Mouse (Mus musculus): ENCODE data around the gene Arhgdib.

The Arhgdib gene

DNA sequence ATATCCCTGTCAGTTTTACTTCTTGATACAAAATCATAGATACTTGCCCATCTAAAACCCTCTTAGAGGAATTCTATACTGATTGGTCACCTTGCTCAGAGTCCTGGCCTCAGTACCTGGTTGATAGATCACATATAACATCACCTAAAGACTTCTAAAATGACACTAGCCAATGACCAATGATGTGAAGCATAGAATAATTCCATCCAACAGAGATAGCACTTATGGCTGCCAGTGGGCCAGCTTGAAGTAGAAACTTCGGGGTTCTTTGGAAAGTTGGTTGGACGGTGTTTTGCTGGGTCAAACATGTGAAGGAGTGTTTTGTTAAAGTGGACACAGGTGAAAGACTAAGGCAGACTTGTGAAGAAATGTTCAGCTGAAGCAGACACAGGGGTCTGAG lies 8.5 kb upstream of the Arhgdib start:
- DNase-seq (ENCODE audit: low read depth), result no peak

DNA sequence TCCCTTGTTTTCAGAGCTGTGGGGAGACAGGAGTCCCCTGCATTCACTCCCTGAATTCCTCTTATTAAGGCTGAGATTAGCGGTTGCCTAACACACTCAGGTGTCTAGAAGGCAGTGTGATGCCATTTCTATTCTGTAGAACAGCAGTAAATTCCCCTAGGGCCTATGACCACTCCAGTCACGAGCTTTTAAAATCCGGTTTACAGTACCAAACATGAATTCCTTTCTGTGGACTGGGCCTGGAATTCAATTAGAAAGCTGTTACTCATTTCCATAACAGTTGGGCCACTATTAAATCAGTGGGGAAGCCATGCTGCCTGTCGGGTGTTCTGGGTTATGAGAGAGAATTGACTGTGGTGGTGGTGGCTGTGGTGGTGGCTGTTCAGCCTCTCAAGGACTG lies 6.0 kb upstream of the Arhgdib start:
- no peak for DNase-seq (ENCODE audit: low read depth)

DNA sequence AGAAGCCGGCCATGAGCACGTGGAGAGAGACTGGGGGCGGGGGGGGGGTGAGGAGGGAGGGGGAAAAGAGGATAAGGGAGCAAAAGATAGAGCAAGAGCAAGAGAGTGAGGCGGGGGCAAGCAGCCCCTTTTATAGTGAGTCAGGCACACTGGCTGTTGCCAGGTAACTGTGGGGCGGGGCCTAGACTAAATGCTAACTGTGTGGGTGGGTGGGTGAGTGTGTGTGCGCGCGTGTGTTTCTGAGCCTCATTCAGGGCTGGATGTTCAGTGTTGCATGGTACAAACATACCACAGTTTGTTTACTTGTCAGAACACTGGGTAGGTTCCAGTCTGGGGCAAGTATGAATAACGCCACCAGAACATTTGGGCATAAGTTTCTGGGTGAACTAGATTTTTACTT lies 5.2 kb upstream of the Arhgdib start:
- no peak for DNase-seq (ENCODE audit: low read depth)

DNA sequence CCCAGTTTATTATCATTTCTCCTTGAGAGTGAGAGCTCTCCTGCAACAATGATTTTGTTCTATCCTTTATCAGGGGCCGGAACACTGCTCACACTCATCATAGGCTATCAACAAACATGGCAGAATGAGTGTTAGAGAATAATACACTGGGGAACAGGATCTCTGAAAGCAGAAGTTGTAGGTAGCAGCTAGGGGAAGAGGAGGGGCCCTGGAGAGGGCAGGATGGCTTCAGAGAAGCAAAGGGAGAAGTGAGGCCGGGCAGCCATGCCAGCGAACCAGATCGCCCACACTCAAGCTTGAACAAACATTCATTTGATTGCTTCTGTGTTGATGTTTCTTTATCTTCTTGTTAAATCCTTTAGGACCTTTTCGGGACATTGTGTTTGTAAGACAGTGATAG lies 4.5 kb upstream of the Arhgdib start:
- DNase-seq (ENCODE audit: low read depth), result no peak

DNA sequence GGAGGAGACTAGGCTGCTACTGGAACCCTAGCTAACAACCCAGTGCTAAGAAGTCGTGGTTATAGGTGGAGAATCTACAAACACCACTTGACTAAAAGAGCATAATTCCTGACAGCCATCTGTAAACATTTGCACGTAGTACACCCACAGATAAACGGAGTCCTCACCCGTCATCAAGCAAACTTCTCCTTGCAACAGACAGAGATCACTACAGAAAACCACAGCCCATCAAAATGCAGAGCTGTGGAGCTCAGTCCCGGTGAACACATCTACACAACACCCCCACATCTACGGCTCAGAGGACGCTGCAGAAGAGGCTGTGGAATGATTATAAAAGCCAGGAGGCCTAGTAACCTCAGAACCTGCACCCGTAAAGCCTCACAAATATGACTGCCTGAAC lies 2.8 kb upstream of the Arhgdib start:
- no peak for DNase-seq (ENCODE audit: low read depth)

DNA sequence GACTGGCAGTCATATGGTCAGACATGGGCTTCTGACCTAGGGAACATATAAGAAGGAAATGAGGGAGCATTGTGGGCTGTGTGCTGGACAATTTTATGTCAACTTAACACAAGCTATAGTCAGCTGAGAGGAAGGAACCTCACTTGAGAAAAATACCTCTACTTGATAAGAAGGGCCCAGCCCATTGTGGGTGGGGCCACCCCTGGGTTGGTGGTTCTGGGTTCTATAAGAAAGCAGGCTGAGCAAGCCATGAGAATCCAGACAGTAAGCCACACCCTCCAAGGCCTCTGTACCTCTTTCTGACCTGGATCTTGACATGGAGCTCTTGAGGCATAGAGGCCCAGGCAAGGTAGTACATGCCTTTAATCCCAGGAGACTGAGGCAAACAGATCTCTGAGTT lies 1.7 kb upstream of the Arhgdib start:
- no peak for DNase-seq (ENCODE audit: low read depth)

DNA sequence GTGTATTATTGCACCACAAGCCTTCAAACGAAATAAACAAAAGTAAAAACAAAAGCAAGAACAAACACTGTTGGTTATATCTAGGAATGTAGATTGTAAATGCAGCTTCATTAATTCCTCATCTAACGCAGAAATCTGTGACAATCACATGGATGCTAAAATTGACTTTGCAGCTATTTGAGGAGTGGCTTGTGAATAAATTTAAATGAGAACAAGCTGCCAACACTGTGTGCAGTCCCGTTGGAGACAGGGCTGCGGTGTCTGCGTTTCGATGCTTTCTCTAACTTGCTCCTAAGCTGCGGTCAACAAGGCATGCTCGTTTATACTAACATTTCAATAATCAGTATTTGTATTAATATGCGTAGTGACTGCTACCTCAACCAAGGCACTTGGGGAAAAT lies 581 bp upstream of the Arhgdib start:
- no peak for DNase-seq (ENCODE audit: low read depth)

DNA sequence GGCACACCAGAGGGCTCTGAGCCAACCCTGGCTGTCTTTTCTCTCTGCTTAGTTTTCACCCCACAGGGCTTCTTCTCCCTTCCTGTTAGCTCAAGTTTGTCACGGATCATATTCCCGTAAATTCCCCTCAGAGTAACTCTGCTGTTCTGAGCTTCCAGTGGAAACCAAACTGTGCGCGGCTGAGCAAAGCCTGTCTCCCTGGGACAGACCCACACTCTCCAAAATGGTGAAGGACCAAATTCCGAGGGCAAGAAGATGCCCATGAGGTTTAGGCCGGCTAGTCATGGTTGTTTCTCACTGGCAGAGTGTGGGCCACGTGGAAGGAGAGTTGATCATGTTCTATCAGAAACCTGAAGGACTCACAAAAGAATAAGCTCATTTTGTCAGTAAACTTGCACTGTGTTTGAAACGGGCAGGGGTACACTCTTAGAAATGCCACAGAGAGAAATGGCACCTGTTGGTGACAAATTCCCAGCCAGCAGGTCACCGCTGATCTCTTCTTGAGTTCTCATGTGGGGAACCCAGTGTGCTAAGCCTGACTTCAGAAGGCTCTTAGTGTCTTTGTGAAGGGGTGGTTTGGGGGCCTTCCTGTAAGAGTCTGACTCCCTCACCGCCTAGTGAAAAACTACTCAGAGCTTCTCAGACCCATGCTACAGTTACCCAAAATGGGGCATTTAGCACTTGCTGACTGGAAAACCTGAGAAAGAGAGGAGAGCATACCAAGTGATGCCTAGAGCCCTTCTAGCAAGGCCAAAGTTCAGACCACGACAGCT lies 1.3 kb downstream of the Arhgdib start:
- DNase-seq (ENCODE audit: low read depth), result no peak

DNA sequence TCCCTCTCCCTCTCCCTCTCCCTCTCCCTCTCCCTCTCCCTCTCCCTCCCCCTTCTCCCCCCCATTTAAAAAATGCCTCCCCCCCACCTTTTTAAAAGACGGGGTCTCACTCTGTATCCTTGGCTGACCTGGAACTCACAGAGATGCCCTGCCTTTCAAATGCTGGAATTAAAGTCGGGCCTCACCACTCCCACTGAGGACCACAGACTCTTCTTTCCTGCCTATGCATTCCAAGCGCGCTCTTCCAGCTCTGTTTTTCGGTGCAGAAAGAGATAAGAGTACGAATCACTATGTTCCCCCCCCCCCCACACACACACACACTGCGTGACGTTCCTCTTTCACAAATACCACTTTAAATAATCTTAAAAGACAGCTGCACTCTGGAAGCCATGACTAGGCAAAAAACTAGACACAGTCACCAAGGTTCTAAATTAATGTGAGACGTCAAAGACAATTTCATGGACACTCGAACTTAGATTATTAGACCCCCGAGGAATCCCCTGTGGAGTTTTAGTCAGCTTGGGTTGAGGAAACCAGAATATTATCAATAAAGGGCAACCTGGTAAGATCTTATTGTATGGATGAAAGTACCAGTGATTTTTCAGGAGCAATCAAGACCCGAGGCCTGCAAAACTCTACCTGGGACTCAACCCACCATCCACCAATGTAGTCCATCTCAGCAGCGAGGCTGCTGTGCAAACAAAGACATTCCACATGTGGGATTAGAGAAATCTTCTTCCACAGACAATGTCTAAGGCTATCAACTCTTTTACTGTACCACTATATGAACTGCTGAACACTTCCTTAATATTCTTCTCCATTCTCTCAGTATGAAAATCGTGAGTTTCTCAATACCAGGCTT lies 2.1 kb downstream of the Arhgdib start:
- no peak for DNase-seq (ENCODE audit: low read depth)

DNA sequence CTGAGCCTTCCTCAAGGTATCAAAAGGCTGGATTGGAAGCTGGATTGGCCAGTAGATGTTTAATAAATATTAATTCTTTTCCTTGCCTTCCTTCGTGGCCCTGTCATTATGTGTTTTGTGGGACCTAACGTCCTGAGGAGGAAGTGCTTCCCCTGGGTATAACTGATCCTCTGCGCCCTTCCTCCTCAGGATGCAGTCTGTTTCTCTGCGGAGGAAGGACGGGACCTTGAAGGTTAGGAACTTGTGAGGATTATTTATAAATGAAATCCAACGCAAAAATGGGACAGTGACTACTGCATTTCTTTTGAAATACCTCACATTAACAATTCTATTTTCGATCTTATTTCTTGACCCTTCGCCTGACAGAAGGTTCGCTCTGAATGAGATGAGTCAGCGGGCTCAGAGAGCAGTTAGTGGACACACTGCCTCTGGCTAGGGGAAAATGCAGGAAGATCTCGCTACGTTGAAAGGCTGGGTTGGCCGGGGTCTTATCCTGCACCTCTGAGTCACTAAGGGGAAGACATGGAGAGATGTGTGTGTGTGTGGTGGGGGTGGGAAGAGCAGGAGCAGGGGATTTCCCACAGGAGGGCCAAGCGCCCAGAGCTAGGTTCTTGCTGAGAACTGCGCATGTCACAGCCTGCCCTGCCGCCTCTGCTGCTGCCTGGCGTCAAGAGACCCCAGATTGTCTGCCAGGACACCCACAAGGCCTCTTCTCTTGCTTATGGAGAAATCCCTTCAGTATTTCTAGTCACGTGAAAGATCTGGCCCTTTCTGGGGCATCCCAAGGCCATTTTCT lies 3.2 kb downstream of the Arhgdib start:
- DNase-seq (ENCODE audit: low read depth), result no peak

DNA sequence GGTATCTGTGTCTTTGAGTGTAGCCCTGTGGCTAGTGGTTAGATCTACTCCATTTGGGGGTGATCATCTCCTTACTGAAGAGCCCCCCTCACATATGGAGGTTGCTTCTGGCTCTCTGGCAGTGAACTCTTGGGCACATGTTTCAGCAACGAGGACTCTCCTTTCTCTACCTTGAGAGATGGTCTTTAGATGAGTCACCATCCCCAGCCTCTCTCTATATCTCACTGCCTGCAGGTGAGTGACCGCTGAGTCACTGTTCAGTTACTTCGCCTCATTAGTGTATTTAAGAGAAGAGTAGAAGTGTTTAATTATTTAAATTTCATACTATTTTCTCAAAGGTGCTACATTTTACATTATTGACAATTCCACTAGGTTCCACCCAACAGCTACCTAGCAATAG lies 4.6 kb downstream of the Arhgdib start:
- DNase-seq (ENCODE audit: low read depth), result no peak

DNA sequence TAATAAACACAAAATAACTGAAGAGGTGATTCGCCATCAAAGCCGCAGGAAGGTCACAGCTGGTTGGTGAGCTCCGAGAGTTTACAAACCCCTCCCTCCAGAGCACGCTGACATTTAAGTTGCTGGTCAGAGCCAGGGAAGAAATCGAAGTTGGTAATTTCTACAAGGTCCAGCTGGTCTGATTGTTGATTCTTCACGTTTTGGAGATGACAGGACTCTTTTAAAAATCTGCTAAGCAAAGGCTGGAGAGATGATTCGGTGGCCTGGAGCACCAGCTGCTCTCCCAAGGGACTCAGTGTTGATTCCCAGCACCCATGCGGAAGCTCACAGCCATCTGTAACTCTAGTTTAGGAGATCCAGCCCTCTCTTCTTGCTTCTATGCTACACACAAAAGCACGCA lies 5.3 kb downstream of the Arhgdib start:
- no peak for DNase-seq (ENCODE audit: low read depth)

DNA sequence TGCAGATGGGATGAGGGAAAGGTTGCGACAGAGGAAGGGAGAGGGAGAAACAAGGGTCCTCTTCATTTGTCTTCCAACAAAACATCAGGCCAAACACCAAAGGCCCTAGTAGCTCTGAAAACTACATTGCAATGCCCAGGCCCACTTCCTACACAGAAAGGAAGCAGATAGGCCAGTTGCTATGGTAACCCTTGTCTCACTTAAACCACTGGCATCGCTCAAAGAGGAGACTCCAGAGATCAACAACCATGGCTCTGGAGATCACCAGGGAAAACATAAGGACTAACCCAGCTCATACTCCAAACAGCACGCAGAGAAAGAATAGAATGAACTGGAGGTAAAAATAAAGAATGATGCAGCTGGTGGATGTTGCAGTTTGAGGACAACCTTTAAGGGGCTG lies 6.5 kb downstream of the Arhgdib start:
- no peak for DNase-seq (ENCODE audit: low read depth)

DNA sequence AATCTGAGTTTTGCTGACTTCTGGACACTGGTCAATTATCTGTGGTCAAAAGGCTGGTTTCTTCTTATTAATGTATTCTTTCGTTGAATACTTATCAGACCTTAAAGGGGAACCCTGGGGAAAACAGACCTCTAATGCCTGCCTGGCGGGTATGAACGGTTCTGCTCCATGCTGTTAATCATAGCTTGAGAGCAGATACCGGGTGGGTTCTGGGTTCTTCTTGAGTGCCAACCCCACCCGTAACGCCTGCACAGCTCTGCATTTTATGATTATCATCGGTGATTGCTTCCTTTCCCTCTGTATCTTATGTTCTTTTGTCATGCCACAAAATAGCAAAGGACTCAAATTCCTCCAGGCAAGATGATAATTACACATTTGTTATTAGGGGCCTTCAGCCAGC lies 7.6 kb downstream of the Arhgdib start:
- DNase-seq (ENCODE audit: low read depth), result no peak

DNA sequence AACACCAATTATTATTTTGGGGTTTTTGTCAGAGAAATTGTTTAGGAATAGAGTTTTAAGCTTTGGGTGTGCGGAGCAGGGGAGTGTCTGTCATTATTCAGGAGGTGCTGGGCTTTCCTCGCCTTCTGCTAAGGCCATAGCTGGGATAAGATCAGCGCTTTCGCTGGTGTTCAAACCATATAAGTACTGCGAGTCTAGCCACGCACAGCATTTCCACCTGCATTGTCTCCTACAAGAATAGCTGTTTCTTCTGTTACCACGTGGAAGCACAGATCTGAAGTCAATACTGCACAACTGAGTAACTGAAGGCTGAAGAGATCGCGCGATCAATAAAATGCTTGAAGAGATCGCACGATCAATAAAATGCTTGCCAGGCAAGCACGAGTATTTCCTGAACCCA lies 10.5 kb downstream of the Arhgdib start:
- DNase-seq (ENCODE audit: low read depth), result no peak

DNA sequence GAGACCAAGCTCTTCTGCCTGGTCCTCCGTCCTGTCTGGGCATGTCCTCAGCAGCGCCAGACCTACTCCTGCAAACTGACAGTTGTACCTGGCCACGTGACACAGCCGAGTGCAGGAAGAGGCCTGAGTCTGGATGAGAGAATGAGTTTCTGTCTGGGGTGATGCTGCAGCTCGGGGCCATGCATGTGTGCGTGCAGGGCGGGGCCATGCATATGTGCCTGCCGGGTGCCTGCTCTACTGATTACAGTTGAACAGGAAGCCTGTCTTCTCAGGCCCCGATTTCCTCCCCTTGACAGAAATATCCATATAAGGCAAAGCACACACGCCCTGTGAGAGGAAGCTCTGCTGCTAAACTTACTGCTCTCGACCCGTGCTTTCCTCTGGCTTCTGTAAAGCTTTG lies 11.0 kb downstream of the Arhgdib start:
- DNase-seq (ENCODE audit: low read depth), result peak; percentile 45

DNA sequence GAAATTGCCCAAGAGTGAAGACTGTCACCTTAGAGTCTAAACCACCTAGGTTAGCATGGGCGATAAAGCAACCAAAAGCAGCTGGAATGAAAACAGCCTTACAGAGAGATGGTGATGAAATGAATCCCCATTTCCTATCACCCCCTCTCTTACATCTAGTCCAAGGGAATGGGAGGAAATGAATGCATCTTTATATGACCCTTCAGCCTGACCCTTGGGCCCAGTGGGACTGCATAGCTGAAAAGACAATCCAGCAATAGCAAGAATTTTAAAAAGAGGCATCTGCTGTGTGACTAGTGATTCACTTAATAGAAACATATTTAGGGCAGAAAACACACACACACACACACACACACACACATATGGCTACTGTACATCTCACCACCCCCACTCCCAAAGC lies 14.1 kb downstream of the Arhgdib start:
- no peak for DNase-seq (ENCODE audit: low read depth)

DNA sequence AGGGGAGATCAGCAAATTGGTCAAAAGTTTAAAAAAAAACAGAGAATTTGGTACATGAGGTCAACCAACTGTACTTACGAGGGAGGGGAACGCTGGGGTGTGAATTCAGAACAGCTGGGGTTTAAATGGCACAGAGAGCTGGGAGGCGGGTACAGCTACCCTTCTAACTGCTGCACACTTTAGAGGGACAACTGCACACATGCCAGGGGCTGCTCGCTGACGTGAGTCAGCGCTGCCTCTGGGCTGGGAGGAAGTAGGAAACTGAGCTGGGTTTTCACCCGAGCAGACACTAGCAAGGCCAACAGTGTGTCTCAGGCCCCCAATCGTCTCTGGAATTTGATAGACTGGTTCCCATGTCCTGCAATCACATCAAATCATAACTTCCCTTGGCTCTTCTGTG lies 16.6 kb downstream of the Arhgdib start:
- DNase-seq (ENCODE audit: low read depth), result no peak

DNA sequence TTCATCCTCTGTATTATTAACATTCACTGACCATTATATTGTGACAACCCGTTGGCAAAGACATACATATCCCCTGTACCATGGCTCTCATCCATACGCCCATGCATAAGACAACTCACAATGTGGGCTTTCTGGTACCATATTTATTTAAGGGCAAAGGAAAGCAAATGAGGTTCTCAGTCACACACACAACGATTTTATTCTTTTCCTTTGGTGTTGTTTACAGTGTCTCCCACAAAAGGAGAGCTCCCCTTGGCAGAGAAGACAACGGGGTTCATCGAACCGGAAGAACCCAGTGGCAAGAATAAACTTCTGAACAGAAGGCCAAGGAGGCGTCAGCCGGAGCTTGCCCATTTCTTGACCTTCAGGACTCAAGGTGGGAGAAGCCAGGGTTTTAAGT lies 18.2 kb downstream of the Arhgdib start, which contains the start of gene Pde6h:
Pde6h (plus strand) TSS at position 301 of the 400 bp plus-strand sequence.
- DNase-seq (ENCODE audit: low read depth), result no peak

DNA sequence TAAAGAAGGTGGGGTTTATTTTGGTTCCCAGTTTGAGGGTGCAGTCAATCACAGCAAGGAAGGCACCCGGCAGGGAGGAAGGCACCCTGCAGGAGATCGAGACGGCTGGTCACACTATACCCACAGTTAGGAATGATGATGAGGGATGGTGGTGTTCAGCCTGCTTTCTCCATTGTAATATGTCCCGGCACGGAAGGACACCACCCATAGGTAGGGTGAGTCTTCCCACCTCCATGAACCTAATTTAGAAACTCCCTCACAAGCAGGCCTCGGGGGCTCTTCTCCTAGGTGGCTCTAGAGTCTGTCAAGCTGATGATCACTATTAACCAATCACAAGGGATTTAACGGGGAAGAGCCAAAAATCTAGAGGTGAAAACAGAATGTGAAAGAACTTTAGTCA lies 18.8 kb downstream of the Arhgdib start:
- DNase-seq (ENCODE audit: low read depth), result no peak

DNA sequence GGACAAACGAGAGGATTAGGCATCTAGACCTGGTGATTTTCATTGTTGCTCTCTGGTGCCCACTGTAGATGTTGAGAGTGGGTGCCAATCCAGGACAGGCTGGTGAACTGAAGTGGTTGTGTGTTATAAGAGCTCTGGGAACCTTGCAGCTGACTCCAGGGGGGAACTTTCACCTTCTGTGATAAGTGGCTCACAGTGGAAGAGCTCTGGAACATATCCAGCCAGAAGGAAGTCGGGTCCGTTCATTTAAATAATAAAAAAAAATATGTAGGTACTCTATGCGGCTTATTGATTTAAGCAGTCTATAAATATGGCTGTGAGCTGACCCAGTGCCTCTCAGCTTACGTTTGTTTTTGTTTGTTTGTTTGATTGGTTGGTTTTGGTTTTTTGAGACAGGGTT lies 19.6 kb downstream of the Arhgdib start, which contains the start of gene Erp27:
Erp27 (minus strand) TSS at position 101 of the 400 bp plus-strand sequence.
- DNase-seq (ENCODE audit: low read depth), result no peak

DNA sequence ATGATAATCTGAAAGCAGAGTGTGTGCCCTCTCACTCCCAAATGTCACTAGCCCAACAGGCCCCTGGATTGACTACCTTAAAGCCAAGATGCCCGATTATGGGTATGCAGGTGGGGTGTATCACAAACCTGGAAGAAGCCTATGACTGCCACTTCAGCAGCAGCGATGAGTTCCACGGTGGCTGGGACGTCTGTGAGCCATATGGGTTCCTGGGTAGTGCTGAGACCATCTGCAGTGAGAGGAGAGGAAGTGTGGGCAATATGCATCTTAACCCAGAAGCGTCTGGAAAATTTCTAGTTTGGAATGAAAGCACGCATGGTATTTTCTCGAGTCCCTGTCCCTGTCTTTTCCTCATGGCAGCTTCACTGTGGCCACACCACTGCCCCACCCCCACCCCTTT lies 20.1 kb downstream of the Arhgdib start:
- DNase-seq (ENCODE audit: low read depth), result no peak

Measured in c-Kit-positive CD71-negative TER-119-negative erythroid progenitor cells, embryonic 14.5 days (primary cell).